Mouse (Mus musculus): ENCODE measurements around the gene Tex22.

The Tex22 gene

GRCm38 (mm10) chr12:113051628-113052403 is 22.5 kb upstream of the Tex22 start:
- in situ Hi-C loops (cut with MboI; ENCODE audit: low sequenced_read_pairs) = no loop called here

- in situ Hi-C loops (cut with MboI; ENCODE audit: low sequenced_read_pairs) = no loop called here
Measured at GRCm38 (mm10) chr12:113056089-113056488, 18.2 kb upstream of the Tex22 start.

- in situ Hi-C loops (cut with MboI; ENCODE audit: low sequenced_read_pairs) = no loop called here
Measured at GRCm38 (mm10) chr12:113060178-113060577, 14.1 kb upstream of the Tex22 start.

- in situ Hi-C loops (cut with MboI; ENCODE audit: low sequenced_read_pairs) = no loop called here
Measured at GRCm38 (mm10) chr12:113061606-113062005, 12.7 kb upstream of the Tex22 start.

GRCm38 (mm10) chr12:113062201-113062600 is 12.1 kb upstream of the Tex22 start:
- in situ Hi-C loops (cut with MboI; ENCODE audit: low sequenced_read_pairs) = no loop called here

- in situ Hi-C loops (cut with MboI; ENCODE audit: low sequenced_read_pairs) = no loop called here
Measured at GRCm38 (mm10) chr12:113063700-113064099, 10.6 kb upstream of the Tex22 start.

- in situ Hi-C loops (cut with MboI; ENCODE audit: low sequenced_read_pairs) = no loop called here
Measured at GRCm38 (mm10) chr12:113068002-113068401, 6.3 kb upstream of the Tex22 start.

- in situ Hi-C loops (cut with MboI; ENCODE audit: low sequenced_read_pairs) = no loop called here
Measured at GRCm38 (mm10) chr12:113069389-113069788, 4.9 kb upstream of the Tex22 start.

GRCm38 (mm10) chr12:113071321-113071720 is 3.0 kb upstream of the Tex22 start:
- in situ Hi-C loops (cut with MboI; ENCODE audit: low sequenced_read_pairs) = no loop called here

- in situ Hi-C loops (cut with MboI; ENCODE audit: low sequenced_read_pairs) = no loop called here
Measured at GRCm38 (mm10) chr12:113071827-113072226, 2.5 kb upstream of the Tex22 start.

GRCm38 (mm10) chr12:113073420-113074328 is 628 bp upstream of the Tex22 start:
- in situ Hi-C loops (cut with MboI; ENCODE audit: low sequenced_read_pairs) = no loop called here

- in situ Hi-C loops (cut with MboI; ENCODE audit: low sequenced_read_pairs) = no loop called here
Measured at GRCm38 (mm10) chr12:113075063-113075454, 757 bp downstream of the Tex22 start.

GRCm38 (mm10) chr12:113075486-113075885 is 1.2 kb downstream of the Tex22 start:
- in situ Hi-C loops (cut with MboI; ENCODE audit: low sequenced_read_pairs) = no loop called here

- in situ Hi-C loops (cut with MboI; ENCODE audit: low sequenced_read_pairs) = no loop called here
Measured at GRCm38 (mm10) chr12:113087276-113087675, 13.0 kb downstream of the Tex22 start.

- in situ Hi-C loops (cut with MboI; ENCODE audit: low sequenced_read_pairs) = no loop called here
Measured at GRCm38 (mm10) chr12:113088026-113088425, 13.7 kb downstream of the Tex22 start.

- in situ Hi-C loops (cut with MboI; ENCODE audit: low sequenced_read_pairs) = no loop called here
Measured at GRCm38 (mm10) chr12:113089107-113089506, 14.8 kb downstream of the Tex22 start.

GRCm38 (mm10) chr12:113090053-113090452 is 15.8 kb downstream of the Tex22 start:
- in situ Hi-C loops (cut with MboI; ENCODE audit: low sequenced_read_pairs) = no loop called here

GRCm38 (mm10) chr12:113097040-113097439 is 22.7 kb downstream of the Tex22 start:
- in situ Hi-C loops (cut with MboI; ENCODE audit: low sequenced_read_pairs) = no loop called here

GRCm38 (mm10) chr12:113097749-113098281 is 23.5 kb downstream of the Tex22 start, which contains the start of gene Mta1:
Gene Mta1, plus strand, starts transcription at chr12:113098278.
- in situ Hi-C loops (cut with MboI; ENCODE audit: low sequenced_read_pairs) = no loop called here

- in situ Hi-C loops (cut with MboI; ENCODE audit: low sequenced_read_pairs) = no loop called here
Measured at GRCm38 (mm10) chr12:113098530-113099151, 24.3 kb downstream of the Tex22 start.
